Mouse (Mus musculus) intestine, embryonic 14.5 days (tissue): Measurements from ENCODE around the gene Eef1akmt1. TPM values are rescaled to one million over a fixed set of nuclear protein-coding genes. Genes with fewer than 3 reads are reported as not detected.

Experiments
- ATAC-seq: fragments of 200-750 bp; cut with Nextera tagmentation; replicated peaks from 2 replicates; pipeline ENCODE4 v1.8.0; 2017; ENCODE audit warnings: low read depth, moderate number of reproducible peaks, moderate TSS enrichment, moderate library complexity; ENCODE audit not compliant: low FRiP score, low TSS enrichment
- DNase-seq: peaks from one replicate; pipeline ENCODE4 v3.0.0-alpha.2; 2018; ENCODE audit warnings: low spot score
- H3K27ac ChIP-seq: fragments of 300-500 bp; sonication (generic); 2 replicates; pipeline ENCODE4 v1.5.1; 2014; ENCODE audit warnings: low read depth, mild to moderate bottlenecking, control low read depth
- H3K27me3 ChIP-seq: fragments of 300-500 bp; sonication (generic); replicated peaks from 2 replicates; pipeline ENCODE4 v1.6.1; 2014; ENCODE audit warnings: low read length, control low read depth; ENCODE audit not compliant: control insufficient read depth, insufficient read depth
- H3K36me3 ChIP-seq: fragments of 300-500 bp; sonication (generic); 2 replicates; pipeline ENCODE4 v1.6.1; 2014; ENCODE audit warnings: low read length, control low read depth; ENCODE audit not compliant: control insufficient read depth, insufficient read depth
- H3K4me1 ChIP-seq: fragments of 300-500 bp; sonication (generic); replicated peaks from 2 replicates; pipeline ENCODE4 v1.6.1; 2014; ENCODE audit warnings: low read length, control low read depth, mixed read lengths; ENCODE audit not compliant: control insufficient read depth, insufficient read depth
- H3K4me2 ChIP-seq: fragments of 300-500 bp; sonication (generic); 2 replicates; pipeline ENCODE4 v1.6.1; 2014; ENCODE audit warnings: low read length
- H3K4me3 ChIP-seq: fragments of 300-500 bp; sonication (generic); 2 replicates; pipeline ENCODE4 v1.5.1; 2014; ENCODE audit warnings: low read depth, low read length, control low read depth, mixed read lengths
- H3K9ac ChIP-seq: fragments of 300-500 bp; sonication (generic); 2 replicates; pipeline ENCODE4 v1.6.1; 2014; ENCODE audit warnings: mild to moderate bottlenecking, low read length
- H3K9me3 ChIP-seq: fragments of 300-500 bp; sonication (generic); 2 replicates; pipeline ENCODE4 v1.6.1; 2016; ENCODE audit warnings: low read length, control low read depth; ENCODE audit not compliant: control insufficient read depth
- WGBS: fragments of 180-500 bp; shearing (Covaris S2); extraction: QIAGEN DNeasy Blood & Tissue Kit; methylation state at CpG from one replicate; pipeline ENCODE4 v1.1.7; 2014; 5-methylcytosine and 5-hydroxymethylcytosine counted together
- polyA plus RNA-seq: library from polyadenylated mRNA; unstranded; fragments of >200 nt; fragmentation: Nextera tagmentation; extraction: Ambion mirVana; gene quantifications from 2 replicates; pipeline ENCODE4 v1.2.1, GENCODE M21; 2014

Eef1akmt1 gene
- polyA plus RNA-seq, 1 experiment from 2014 or later, result 111 TPM

DNA sequence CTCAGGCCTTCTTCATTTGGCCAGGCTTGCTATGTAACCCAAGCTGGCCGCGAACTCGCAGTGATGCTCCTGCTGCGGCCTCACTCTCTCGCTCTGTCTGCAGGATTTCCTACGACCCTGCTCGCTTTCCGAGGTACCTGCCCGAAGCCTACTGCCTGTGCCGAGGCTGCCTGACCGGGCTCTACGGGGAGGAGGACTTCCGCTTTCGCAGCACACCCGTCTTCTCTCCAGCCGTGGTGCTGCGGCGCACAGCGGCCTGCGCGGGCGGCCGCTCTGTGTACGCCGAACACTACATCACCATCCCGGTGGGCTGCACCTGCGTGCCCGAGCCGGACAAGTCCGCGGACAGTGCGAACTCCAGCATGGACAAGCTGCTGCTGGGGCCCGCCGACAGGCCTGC, 29.2 kb downstream of the Eef1akmt1 start:
- WGBS, result 78% methylated on average over 34 of the region's 34 CpGs
- no peak for DNase-seq
- Histone ChIP-seq H3K4me3 (no peak overlapping the region), H3K4me1 (peaks cover 5% of the 10 kb centered on the region; the same call in 1 of the 2 replicates), H3K9ac (no peak overlapping the region), H3K4me2 (no peak overlapping the region), H3K27ac (no peak overlapping the region), H3K9me3 (peaks cover 2% of the 10 kb centered on the region; the same call in 1 of the 2 replicates), H3K27me3 (no peaks in the 10 kb centered on the region), H3K36me3 (no peaks in the 10 kb centered on the region)
- ATAC-seq, result no peak

DNA sequence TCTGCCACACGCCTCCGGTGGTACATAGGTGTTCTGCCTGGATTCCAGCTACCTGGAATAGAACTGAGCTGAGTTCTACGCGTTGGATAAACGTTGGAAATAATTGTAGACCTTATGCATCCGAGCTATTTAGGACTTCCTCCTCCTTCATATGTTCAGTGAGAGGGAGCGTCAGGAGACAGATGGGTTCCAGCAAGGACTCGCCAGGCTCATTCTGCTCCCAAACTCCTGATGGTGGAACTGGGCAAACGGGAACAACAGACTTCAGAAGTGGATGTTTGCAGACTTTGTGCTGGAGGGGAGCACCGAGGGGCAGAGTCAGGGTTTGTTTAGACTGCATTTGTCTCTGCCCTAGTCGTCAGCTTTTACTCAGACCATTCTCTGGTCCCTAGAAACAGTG, 30.7 kb downstream of the Eef1akmt1 start:
- peaks cover 13% of the 10 kb centered on the region; the same call in 1 of the 2 replicates for H3K4me1 ChIP-seq
- H3K9ac ChIP-seq, result no peak overlapping the region
- no peaks in the 10 kb centered on the region for H3K36me3 ChIP-seq
- DNase-seq (no peak), ATAC-seq (no peak)
- no peaks in the 10 kb centered on the region for H3K27me3 ChIP-seq
- no peak overlapping the region for H3K4me3 ChIP-seq
- H3K4me2 ChIP-seq, result no peak overlapping the region
- no peak overlapping the region for H3K27ac ChIP-seq
- peaks cover 2% of the 10 kb centered on the region; the same call in 1 of the 2 replicates for H3K9me3 ChIP-seq
- WGBS, result 73% methylated on average over 11 of the region's 11 CpGs

DNA sequence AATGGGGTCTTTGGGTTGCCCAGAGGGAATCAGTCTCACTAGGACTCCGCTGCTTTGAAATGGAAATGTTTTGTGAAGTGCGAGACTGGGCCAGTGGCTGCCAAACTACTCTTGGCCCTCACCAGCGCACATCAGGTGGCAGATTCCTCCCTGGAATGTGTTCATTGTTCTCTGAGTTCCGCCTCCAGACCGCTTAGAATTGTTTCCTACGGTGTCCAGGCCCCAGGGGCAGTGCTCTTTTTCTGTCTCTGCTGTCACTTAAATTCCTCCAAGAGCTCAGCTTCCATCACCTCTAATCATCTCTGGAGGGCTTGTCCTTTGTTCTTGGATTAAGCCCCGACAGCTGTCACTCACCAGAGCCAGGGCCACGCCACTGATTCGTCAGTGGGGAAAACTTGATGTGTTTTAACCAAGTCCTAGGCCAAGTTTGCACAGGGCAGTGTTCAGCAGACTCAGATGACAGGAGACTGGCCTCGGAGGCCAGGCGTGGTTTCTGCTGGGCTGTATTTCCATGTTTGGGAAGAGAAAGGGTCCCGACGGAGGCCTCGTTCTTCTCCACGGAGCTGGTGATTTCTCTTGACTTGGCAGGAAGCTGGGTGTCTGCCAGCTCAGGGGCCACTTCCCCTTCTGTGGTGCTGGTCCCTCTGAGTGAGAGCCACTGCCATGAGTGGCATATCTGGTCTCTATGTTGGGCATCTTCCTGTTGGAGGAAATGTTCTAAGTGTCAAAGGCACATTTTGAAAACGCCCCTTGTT, 34.0 kb downstream of the Eef1akmt1 start:
- ATAC-seq (no peak), DNase-seq (no peak)
- Histone ChIP-seq H3K4me3 (no peak overlapping the region), H3K36me3 (no peaks in the 10 kb centered on the region), H3K27me3 (no peaks in the 10 kb centered on the region), H3K4me1 (peaks cover 22% of the 10 kb centered on the region; the same call in 1 of the 2 replicates), H3K9ac (no peak overlapping the region), H3K27ac (peak overlapping the region; percentile 80), H3K4me2 (no peak overlapping the region), H3K9me3 (peaks cover 2% of the 10 kb centered on the region; the same call in 1 of the 2 replicates)
- WGBS, result 29% methylated on average over 16 of the region's 16 CpGs

DNA sequence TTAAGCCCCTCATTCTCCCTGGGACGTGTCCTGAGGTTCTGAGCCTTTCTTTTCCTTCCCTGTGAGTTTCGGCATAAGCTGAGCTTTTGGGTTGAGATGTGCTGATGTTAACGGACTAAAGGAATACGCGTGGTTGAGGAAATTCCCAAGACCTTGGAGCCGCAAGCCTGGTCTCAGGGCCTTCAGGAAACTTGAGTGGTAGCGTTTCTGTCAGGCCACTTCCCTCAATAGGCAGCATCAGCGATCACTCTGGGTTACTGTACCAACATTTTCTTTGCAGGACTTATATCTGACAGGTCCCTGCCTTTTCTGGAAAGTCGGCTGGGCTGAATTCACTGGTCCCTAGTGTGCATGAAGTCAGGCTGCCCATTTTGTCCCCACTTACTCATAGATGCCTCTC, 34.6 kb downstream of the Eef1akmt1 start:
- no peak overlapping the region for H3K4me2 ChIP-seq
- H3K9me3 ChIP-seq, result no peaks in the 10 kb centered on the region
- no peak overlapping the region for H3K4me3 ChIP-seq
- DNase-seq (no peak), ATAC-seq (no peak)
- H3K27ac ChIP-seq, result peak overlapping the region; percentile 80
- no peak overlapping the region for H3K9ac ChIP-seq
- H3K36me3 ChIP-seq, result no peaks in the 10 kb centered on the region
- peaks cover 22% of the 10 kb centered on the region; the same call in 1 of the 2 replicates for H3K4me1 ChIP-seq
- H3K27me3 ChIP-seq, result no peaks in the 10 kb centered on the region
- WGBS, result 57% methylated on average over 9 of the region's 9 CpGs

DNA sequence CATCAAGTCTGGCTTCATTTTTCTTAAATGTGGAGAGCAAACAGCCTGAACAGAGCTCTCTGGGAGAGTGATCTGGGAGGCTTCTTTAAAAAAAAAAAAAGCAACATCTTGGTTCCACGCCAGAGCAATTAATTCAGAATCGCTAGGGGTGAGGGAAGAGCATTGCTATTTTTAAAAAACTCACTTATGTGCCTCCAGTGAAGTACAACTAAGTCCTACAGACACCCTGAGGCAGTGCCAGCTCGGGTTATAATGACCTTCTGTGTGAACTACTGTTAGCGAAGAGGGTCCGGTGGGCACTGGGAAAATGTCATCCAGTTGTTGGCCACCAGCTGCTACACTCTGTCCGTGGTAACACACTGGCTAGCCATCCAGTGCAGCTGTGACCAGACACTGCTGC, 35.8 kb downstream of the Eef1akmt1 start:
- H3K4me3 ChIP-seq, result no peak overlapping the region
- H3K4me1 ChIP-seq, result peaks cover 22% of the 10 kb centered on the region; the same call in 1 of the 2 replicates
- no peak for DNase-seq
- H3K4me2 ChIP-seq, result 0 out of 2 replicates have a peak overlapping the region, but pooled peaks have one; percentile 3
- H3K36me3 ChIP-seq, result no peaks in the 10 kb centered on the region
- 46% methylated on average over 6 of the region's 6 CpGs for WGBS
- no peaks in the 10 kb centered on the region for H3K27me3 ChIP-seq
- no peaks in the 10 kb centered on the region for H3K9me3 ChIP-seq
- no peak for ATAC-seq
- no peak overlapping the region for H3K9ac ChIP-seq
- H3K27ac ChIP-seq, result peak overlapping the region; percentile 68

DNA sequence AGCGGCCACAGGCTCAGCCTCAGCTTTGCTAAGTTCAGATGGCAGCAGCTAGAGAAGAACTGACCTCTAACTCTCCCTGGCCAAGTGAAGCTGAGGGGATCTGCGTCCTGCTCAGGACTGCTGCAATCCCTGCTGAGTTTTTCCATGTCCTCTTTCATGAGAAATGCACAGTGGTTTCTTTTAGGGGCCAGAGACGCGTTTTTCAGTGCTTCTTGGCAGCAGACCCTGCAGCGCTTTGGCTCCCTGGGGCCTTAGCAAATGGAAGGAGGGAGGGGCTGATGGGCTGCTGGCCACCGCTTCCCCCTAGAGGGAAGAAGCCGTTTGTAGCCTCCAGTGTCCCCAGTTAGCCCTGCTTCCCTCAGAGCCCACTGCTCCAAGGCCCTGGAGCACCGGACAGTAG, 36.5 kb downstream of the Eef1akmt1 start:
- Histone ChIP-seq H3K4me3 (no peak overlapping the region), H3K36me3 (no peaks in the 10 kb centered on the region), H3K27me3 (no peaks in the 10 kb centered on the region), H3K27ac (peak overlapping the region; percentile 68), H3K4me1 (peaks cover 22% of the 10 kb centered on the region; the same call in 1 of the 2 replicates), H3K4me2 (no peak overlapping the region), H3K9me3 (no peaks in the 10 kb centered on the region), H3K9ac (no peak overlapping the region)
- 23% methylated on average over 8 of the region's 8 CpGs for WGBS
- no peak for ATAC-seq
- DNase-seq, result no peak

DNA sequence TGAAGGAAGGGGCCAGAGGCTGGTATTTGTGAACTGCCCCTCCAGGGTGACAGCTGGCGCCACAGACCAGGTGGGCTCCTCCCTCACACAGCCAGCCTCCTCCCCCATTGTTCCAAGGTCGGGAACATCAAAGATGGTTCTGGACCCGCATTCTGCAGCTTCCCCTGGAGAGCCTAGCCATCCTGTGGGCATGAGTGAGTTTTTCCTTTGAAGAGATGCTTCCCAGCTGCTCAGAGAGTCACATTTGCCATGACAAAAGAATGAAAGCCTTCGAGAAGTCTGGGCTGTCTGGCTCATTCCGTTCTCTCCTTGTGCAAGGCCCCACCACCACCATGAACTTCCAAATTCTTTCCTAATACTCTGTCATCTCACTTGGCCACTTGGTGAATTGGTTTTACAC, 37.1 kb downstream of the Eef1akmt1 start:
- Histone ChIP-seq H3K9me3 (no peaks in the 10 kb centered on the region), H3K9ac (no peak overlapping the region), H3K4me2 (no peak overlapping the region), H3K27me3 (no peaks in the 10 kb centered on the region), H3K27ac (peak overlapping the region; percentile 68; the same call in 1 of the 2 replicates), H3K36me3 (no peaks in the 10 kb centered on the region), H3K4me3 (no peak overlapping the region), H3K4me1 (peaks cover 22% of the 10 kb centered on the region; the same call in 1 of the 2 replicates)
- DNase-seq (no peak), ATAC-seq (no peak)
- WGBS, result 22% methylated on average over 5 of the region's 5 CpGs

DNA sequence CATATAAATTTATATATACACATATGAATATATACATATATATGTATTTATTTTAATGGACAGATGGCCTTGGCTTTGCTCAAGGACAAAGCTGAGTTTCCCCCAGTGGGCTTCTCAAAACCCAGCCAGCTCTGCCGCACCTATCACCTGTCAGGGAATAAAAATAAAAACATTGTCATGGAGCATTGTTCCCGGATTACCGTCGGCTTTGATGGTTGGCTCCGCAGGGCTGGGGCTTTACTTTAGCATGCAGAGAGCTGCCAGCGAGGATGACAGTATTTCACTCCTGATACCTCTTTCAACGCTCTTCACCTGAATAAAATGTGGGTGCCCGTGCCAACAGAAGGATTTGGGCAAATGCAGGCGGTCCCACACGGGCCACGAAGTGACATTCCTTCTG, 37.6 kb downstream of the Eef1akmt1 start:
- no peak for DNase-seq
- no peaks in the 10 kb centered on the region for H3K9me3 ChIP-seq
- H3K4me3 ChIP-seq, result no peak overlapping the region
- no peak overlapping the region for H3K4me2 ChIP-seq
- WGBS, result 28% methylated on average over 11 of the region's 11 CpGs
- peaks cover 22% of the 10 kb centered on the region; the same call in 1 of the 2 replicates for H3K4me1 ChIP-seq
- no peak overlapping the region for H3K9ac ChIP-seq
- ATAC-seq, result no peak
- H3K27me3 ChIP-seq, result no peaks in the 10 kb centered on the region
- H3K27ac ChIP-seq, result no peak overlapping the region; the same call in 1 of the 2 replicates
- no peaks in the 10 kb centered on the region for H3K36me3 ChIP-seq

DNA sequence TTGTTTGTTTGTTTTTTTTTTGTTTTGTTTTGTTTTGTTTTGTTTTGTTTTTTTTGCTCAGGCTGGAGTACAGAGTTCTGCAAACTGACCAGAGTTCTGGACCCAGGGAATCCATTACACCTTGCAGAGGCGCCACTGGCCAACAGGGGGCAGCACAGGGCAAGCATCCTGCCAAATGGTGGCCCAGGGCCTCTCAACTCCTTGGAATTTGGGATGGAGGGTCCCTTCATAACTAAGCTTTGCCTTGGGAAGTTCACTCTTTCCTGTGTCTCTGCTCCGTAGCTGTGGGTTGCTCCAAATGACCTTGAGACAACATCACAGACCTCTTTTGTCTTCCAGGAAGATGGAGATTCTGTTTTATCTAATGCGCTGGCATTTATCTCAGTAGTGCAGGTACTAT, 38.2 kb downstream of the Eef1akmt1 start:
- Histone ChIP-seq H3K9ac (no peak overlapping the region), H3K4me1 (peaks cover 22% of the 10 kb centered on the region; the same call in 1 of the 2 replicates), H3K27ac (no peak overlapping the region), H3K4me3 (no peak overlapping the region), H3K27me3 (no peaks in the 10 kb centered on the region), H3K4me2 (no peak overlapping the region), H3K36me3 (no peaks in the 10 kb centered on the region), H3K9me3 (no peaks in the 10 kb centered on the region)
- ATAC-seq, result no peak
- peak; percentile 70 for DNase-seq
- 42% methylated on average over 3 of the region's 3 CpGs for WGBS
